Mouse (Mus musculus) cortical plate, adult 2 months (tissue): ENCODE data around the gene Foxa3.

ENCODE experiments used
- CTCF ChIP-seq: fragments of 200-500 bp; IDR thresholded peaks from 2 replicates; pipeline ENCODE4 v1.5.1; 2011; ENCODE audit warnings: mild to moderate bottlenecking, control low read depth, low read length; ENCODE audit not compliant: insufficient read depth; ENCODE audit errors: extremely low read depth
- POLR2A ChIP-seq: fragments of 200-500 bp; IDR thresholded peaks from 2 replicates; pipeline ENCODE4 v1.6.1; 2011; ENCODE audit warnings: mild to moderate bottlenecking, low read length, control low read depth; ENCODE audit not compliant: insufficient read depth; ENCODE audit errors: extremely low read depth

- TF ChIP-seq CTCF (no peak), POLR2A (no peak)
Measured at GRCm38 (mm10) chr7:19007026-19007977, 16.0 kb downstream of the Foxa3 start.
